Mouse (Mus musculus): ENCODE results near the gene Kcnk7. TPM values are rescaled to one million over a fixed set of nuclear protein-coding genes. Genes with fewer than 3 reads are reported as not detected.

Gene Kcnk7
- total and polyA plus RNA-seq, 2 experiments from 2014 or later: 0.30 TPM; not detected in 1

DNA sequence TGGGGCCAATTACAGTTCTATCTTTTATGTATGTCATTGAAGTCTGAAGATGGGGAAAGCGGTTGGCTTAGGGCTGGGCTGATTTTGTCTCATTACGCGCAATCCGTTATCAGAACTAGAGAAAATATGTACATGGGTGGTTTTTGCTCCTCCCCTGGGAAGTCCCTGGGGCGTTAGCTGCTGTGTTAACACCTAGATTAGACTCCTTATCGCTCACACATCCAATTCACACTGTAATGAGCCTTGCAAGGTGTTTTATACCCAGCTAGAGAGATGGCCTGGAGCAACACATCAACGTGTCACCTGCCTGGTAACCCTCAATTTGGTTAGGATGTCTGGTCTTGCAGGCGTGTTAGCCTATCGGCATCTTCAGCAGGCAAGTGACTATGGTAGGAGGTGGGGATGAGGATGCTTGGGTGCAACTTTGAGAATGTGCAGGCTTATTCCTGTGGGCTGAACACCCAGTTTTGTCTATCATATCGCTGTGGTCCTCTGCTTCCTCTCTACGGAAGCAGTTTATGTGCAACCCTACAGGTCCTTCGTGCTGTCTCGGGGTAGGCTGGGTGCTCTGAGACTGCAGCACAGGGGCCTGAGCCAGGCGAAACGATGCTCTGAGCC is 22.9 kb downstream of the Kcnk7 start:
- Histone ChIP-seq H3K9ac (replicated peaks; ENCODE audit: low read depth, low read length) (no peak overlapping the region), H3K9me3 (replicated peaks; ENCODE audit: control insufficient read depth, low read length) (no peaks in the 10 kb centered on the region), H3K4me3 (ENCODE audit: low read depth, low read length) (peak overlapping the region; percentile 91), H3K4me2 (ENCODE audit: low read depth, low read length) (peak overlapping the region; percentile 86), H3K27me3 (ENCODE audit: control insufficient read depth, insufficient read depth, low read length) (no peaks in the 10 kb centered on the region), H3K27ac (ENCODE audit: low read depth) (peak overlapping the region; percentile 95), H3K36me3 (replicated peaks; ENCODE audit: control insufficient read depth, insufficient read depth, low read length) (peaks cover 10% of the 10 kb centered on the region), H3K4me1 (ENCODE audit: control insufficient read depth, insufficient read depth) (peaks cover 35% of the 10 kb centered on the region)
- ATAC-seq (ENCODE audit: insufficient read depth, low read depth) (no peak), DNase-seq (ENCODE audit: low spot score) (no peak)
- no peak for TF ChIP-seq EP300 (IDR thresholded peaks at IDR 0.05; ENCODE audit: low read depth)
- no peak for TF ChIP-seq CTCF (IDR thresholded peaks at IDR 0.05; ENCODE audit: low read depth)
- WGBS: 51% methylated on average over 15 of the region's 15 CpGs

DNA sequence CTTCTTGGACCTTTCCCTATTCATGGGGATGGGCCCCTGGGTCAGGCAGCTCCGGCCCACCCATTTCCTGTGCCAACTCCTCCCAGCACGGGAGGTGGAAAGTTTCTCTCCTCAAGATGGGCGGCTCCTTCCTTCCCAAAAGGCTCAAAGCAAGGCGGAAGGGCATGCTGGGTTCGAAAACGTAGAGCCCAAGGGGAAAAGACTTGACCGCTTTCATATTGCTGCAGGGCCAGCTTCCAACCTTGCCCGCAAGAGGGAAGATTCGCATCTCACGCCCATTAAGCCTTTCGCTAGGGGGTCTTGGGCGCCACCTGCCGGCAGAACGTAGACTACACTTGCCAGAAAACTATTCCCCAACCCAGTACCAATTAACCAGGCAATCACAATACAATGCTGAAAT is 23.5 kb downstream of the Kcnk7 start:
- 1% methylated on average over 14 of the region's 14 CpGs for WGBS
- DNase-seq (ENCODE audit: low spot score) (peak; percentile 78), ATAC-seq (ENCODE audit: insufficient read depth, low read depth) (no peak)
- peak overlapping the region; percentile 91 for H3K4me3 ChIP-seq (ENCODE audit: low read depth, low read length)
- H3K9me3 ChIP-seq (replicated peaks; ENCODE audit: control insufficient read depth, low read length): no peaks in the 10 kb centered on the region
- TF ChIP-seq EP300 (IDR thresholded peaks at IDR 0.05; ENCODE audit: low read depth) (peak; percentile 40; the same call in 1 of the 2 replicates), CTCF (IDR thresholded peaks at IDR 0.05; ENCODE audit: low read depth) (peak; percentile 95)
- peaks cover 35% of the 10 kb centered on the region for H3K4me1 ChIP-seq (ENCODE audit: control insufficient read depth, insufficient read depth)
- H3K27me3 ChIP-seq (ENCODE audit: control insufficient read depth, insufficient read depth, low read length): no peaks in the 10 kb centered on the region
- H3K36me3 ChIP-seq (replicated peaks; ENCODE audit: control insufficient read depth, insufficient read depth, low read length): peaks cover 4% of the 10 kb centered on the region
- peak overlapping the region; percentile 86 for H3K4me2 ChIP-seq (ENCODE audit: low read depth, low read length)
- H3K27ac ChIP-seq (ENCODE audit: low read depth): peak overlapping the region; percentile 95
- H3K9ac ChIP-seq (replicated peaks; ENCODE audit: low read depth, low read length): peak overlapping the region; percentile 21; the same call in 1 of the 2 replicates

DNA sequence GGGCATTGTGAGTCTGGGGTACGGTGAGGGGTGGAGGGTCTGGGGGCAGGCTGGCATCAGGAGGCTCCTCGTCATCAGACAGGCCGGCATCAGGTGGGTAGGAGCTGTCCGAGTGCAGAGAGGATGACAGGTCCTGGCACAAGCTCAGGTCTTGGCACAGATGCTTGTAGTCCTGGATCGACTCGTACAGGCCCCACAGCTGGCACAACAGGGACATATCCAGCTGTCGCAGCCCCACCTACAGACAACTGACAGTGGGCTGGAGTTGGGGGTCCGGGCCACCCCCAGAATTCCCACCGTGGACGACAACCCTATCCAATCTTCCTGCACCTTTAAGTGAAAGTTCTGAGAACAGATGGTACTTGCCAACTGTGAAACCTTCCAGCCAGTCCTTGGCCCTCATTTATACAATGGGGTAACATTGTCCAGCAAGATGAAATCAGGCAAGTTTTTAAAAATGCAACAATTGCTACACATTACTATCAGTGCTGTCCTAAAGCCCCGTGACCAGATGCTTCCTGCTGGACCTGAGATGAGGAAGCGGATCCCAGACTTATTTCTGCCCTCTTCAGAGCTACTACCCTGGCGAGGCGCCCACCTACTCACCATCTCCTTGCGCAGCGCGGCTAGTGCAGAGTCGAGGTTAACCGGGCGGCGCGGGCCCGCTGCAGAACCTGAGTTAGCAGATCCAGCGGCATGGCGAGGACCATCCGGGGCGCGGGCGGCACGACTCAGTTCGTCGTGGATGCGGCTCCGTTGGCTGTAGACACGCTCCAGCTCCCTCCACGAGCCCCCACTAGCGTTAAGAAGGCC is 24.7 kb downstream of the Kcnk7 start:
- ATAC-seq (ENCODE audit: insufficient read depth, low read depth): no peak
- peaks cover 32% of the 10 kb centered on the region for H3K4me1 ChIP-seq (ENCODE audit: control insufficient read depth, insufficient read depth)

DNA sequence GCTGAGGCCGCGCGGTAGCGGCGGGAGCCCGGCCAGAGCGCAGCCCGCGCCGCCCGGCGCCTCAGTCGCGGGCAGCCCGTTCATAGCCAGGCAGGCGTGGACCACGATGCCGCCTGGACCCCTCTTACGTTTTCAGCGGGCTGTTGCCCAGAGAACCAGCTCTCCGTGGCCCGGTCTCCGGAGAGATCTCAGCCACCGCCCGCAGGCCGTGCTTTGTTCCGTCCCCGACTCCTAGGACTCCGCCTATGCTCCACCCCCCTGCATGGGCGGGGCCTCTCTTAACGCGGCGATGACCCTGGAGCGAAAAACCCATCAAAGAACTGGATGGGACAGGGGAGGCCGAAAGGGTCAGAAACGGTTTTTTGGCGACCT is 25.3 kb downstream of the Kcnk7 start, which contains the start of gene Fam89b:
Fam89b (minus strand) TSS at position 210 of the 372 bp plus-strand sequence.
- no peak for TF ChIP-seq CTCF (IDR thresholded peaks at IDR 0.05; ENCODE audit: low read depth)
- no peak for TF ChIP-seq EP300 (IDR thresholded peaks at IDR 0.05; ENCODE audit: low read depth)
- H3K27ac ChIP-seq (ENCODE audit: low read depth): peak within 1 kb of the TSS; percentile 85
- no peaks in the 10 kb centered on the region for H3K9me3 ChIP-seq (replicated peaks; ENCODE audit: control insufficient read depth, low read length)
- peak within 1 kb of the TSS; percentile 91 for H3K9ac ChIP-seq (replicated peaks; ENCODE audit: low read depth, low read length)
- peak; percentile 57 for ATAC-seq (ENCODE audit: insufficient read depth, low read depth)
- peak within 1 kb of the TSS; percentile 86 for H3K4me2 ChIP-seq (ENCODE audit: low read depth, low read length)
- peak within 1 kb of the TSS; percentile 91 for H3K4me3 ChIP-seq (ENCODE audit: low read depth, low read length)
- DNase-seq (ENCODE audit: low spot score): peak; percentile 85
- H3K4me1 ChIP-seq (ENCODE audit: control insufficient read depth, insufficient read depth): peaks cover 26% of the 10 kb centered on the region
- H3K36me3 ChIP-seq (replicated peaks; ENCODE audit: control insufficient read depth, insufficient read depth, low read length): no peaks in the 10 kb centered on the region
- no peaks in the 10 kb centered on the region for H3K27me3 ChIP-seq (ENCODE audit: control insufficient read depth, insufficient read depth, low read length)
- WGBS: under 1% methylated on average over 37 of the region's 37 CpGs

More for the DNA sequence above, 24.7 kb downstream of the Kcnk7 start:
- peak overlapping the region; percentile 91 for H3K4me3 ChIP-seq (ENCODE audit: low read depth, low read length)
- no peaks in the 10 kb centered on the region for H3K9me3 ChIP-seq (replicated peaks; ENCODE audit: control insufficient read depth, low read length)
- H3K27ac ChIP-seq (ENCODE audit: low read depth): peak overlapping the region; percentile 85
- peak; percentile 43 for DNase-seq (ENCODE audit: low spot score)
- no peaks in the 10 kb centered on the region for H3K27me3 ChIP-seq (ENCODE audit: control insufficient read depth, insufficient read depth, low read length)
- H3K36me3 ChIP-seq (replicated peaks; ENCODE audit: control insufficient read depth, insufficient read depth, low read length): no peaks in the 10 kb centered on the region; the same call in 1 of the 2 replicates
- 6% methylated on average over 37 of the region's 37 CpGs for WGBS
- H3K9ac ChIP-seq (replicated peaks; ENCODE audit: low read depth, low read length): peak overlapping the region; percentile 91
- TF ChIP-seq EP300 (IDR thresholded peaks at IDR 0.05; ENCODE audit: low read depth) (no peak), CTCF (IDR thresholded peaks at IDR 0.05; ENCODE audit: low read depth) (0 out of 2 replicates have a peak, but pooled peaks have one; percentile 2)
- H3K4me2 ChIP-seq (ENCODE audit: low read depth, low read length): peak overlapping the region; percentile 86

DNA sequence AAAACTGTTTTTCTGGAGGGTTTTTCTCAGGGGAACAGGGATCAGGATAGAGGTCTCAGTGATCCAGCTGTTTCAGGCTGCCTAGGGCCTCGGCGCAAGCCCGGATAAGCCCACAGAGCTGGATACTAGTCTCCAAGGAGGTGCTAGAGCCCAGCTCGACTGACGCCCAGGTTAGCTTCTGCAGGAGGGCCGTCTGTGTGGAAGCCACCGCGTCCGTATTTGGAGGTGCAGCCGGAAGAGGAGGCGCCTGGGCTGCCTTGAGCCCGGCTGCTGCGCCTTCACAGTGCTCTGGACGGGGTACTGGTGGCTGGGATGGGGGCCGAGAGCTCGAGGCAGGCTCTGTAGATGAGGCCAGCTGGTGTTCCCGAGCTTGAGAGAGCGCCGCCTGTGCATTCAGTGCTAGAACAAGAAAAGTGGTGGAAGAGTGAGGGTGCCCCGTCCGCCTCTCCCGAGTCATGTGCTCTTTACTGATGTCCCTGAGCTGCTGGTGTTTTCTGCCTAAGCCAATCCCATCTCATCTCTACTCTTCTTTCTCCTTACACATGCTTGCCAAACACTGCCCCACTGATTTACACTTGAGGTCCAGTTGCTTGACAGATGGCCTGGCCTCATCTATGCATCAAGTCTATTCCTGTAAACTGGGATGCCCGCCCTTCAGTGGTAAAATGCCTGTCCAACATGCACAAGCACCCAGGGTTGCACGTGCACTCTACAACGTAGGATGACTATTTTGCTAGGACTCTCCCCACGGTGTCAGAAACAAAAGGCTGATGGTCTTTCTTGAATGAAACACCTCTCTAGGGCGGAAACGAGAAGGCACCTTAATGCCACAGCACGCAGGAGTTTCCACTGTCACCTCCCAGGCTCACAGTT is 26.4 kb downstream of the Kcnk7 start:
- Histone ChIP-seq H3K36me3 (replicated peaks; ENCODE audit: control insufficient read depth, insufficient read depth, low read length) (no peaks in the 10 kb centered on the region), H3K4me2 (ENCODE audit: low read depth, low read length) (peak overlapping the region; percentile 96), H3K9ac (replicated peaks; ENCODE audit: low read depth, low read length) (peak overlapping the region; percentile 64), H3K9me3 (replicated peaks; ENCODE audit: control insufficient read depth, low read length) (no peaks in the 10 kb centered on the region), H3K4me3 (ENCODE audit: low read depth, low read length) (peak overlapping the region; percentile 74), H3K27ac (ENCODE audit: low read depth) (no peak overlapping the region), H3K4me1 (ENCODE audit: control insufficient read depth, insufficient read depth) (peaks cover 24% of the 10 kb centered on the region), H3K27me3 (ENCODE audit: control insufficient read depth, insufficient read depth, low read length) (no peaks in the 10 kb centered on the region)
- DNase-seq (ENCODE audit: low spot score): no peak
- TF ChIP-seq EP300 (IDR thresholded peaks at IDR 0.05; ENCODE audit: low read depth) (no peak), CTCF (IDR thresholded peaks at IDR 0.05; ENCODE audit: low read depth) (no peak)
- WGBS: 75% methylated on average over 29 of the region's 29 CpGs
- ATAC-seq (ENCODE audit: insufficient read depth, low read depth): no peak
